Mouse (Mus musculus): Measurements from ENCODE around the gene Kcnj12.

- no peak for TF ChIP-seq CTCF (IDR thresholded peaks at IDR 0.05; ENCODE audit: low read depth)
- no peak for TF ChIP-seq EP300 (IDR thresholded peaks at IDR 0.05; ENCODE audit: low read depth)
Measured at GRCm38 (mm10) chr11:61112323-61112995, 90.1 kb downstream of the Kcnj12 start.

Data from liver, postnatal 0 days (tissue).